Mouse (Mus musculus): ENCODE measurements around the gene Msi1. TPM values are rescaled to one million over a fixed set of nuclear protein-coding genes. Genes with fewer than 3 reads are reported as not detected.
A peak's percentile ranks its signal among the peaks of the same experiment; 100 is the strongest.

Gene Msi1
- polyA plus RNA-seq, 1 experiment from 2014 or later: 16.0 TPM

DNA sequence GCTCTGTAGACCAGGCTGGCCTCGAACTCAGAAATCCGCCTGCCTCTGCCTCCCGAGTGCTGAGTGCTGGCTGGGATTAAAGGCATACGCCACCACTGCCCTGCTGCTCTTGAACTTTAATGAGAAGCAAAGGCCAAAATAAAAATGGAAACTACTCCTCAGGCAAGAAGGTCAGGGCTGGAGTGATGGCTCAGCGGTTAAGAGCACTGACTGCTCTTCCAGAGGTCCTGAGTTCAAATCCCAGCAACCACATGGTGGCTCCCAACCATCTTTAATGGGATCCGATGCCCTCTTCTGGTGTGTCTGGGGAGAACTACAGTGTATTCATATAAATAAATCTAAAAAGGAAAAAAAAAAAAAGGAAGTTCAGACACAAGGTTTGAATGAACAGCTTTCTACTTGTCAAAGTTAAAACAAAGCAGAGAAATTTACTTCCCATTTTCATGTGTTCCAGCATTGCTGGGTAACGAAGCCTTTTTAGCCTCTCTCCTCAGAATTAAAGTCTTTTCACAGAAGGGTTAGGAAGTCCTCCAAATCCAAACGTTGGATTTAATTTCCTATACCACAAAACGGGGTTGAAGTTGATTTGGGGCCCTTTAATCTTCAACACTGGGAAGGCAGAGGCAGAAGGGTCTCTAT, 58.7 kb downstream of the Msi1 start:
- Histone ChIP-seq H3K27me3 (replicated peaks; ENCODE audit: control insufficient read depth, insufficient read depth, low read length) (no peaks in the 10 kb centered on the region), H3K27ac (replicated peaks; ENCODE audit: low read depth, low read length) (no peak overlapping the region), H3K9ac (ENCODE audit: low read depth, low read length) (no peak overlapping the region; the same call in 1 of the 2 replicates), H3K4me2 (ENCODE audit: low read depth, low read length) (peak overlapping the region; percentile 72; the same call in 1 of the 2 replicates), H3K9me3 (ENCODE audit: control insufficient read depth, low read length) (no peaks in the 10 kb centered on the region), H3K4me1 (ENCODE audit: control insufficient read depth, insufficient read depth, low read length) (peaks cover 22% of the 10 kb centered on the region), H3K4me3 (ENCODE audit: low read depth, low read length) (no peak overlapping the region), H3K36me3 (ENCODE audit: control insufficient read depth, insufficient read depth, low read length) (no peaks in the 10 kb centered on the region)
- 73% methylated on average over 9 of the region's 9 CpGs for WGBS
- DNase-seq (ENCODE audit: low spot score) (no peak), ATAC-seq (ENCODE audit: low read depth) (no peak)

DNA sequence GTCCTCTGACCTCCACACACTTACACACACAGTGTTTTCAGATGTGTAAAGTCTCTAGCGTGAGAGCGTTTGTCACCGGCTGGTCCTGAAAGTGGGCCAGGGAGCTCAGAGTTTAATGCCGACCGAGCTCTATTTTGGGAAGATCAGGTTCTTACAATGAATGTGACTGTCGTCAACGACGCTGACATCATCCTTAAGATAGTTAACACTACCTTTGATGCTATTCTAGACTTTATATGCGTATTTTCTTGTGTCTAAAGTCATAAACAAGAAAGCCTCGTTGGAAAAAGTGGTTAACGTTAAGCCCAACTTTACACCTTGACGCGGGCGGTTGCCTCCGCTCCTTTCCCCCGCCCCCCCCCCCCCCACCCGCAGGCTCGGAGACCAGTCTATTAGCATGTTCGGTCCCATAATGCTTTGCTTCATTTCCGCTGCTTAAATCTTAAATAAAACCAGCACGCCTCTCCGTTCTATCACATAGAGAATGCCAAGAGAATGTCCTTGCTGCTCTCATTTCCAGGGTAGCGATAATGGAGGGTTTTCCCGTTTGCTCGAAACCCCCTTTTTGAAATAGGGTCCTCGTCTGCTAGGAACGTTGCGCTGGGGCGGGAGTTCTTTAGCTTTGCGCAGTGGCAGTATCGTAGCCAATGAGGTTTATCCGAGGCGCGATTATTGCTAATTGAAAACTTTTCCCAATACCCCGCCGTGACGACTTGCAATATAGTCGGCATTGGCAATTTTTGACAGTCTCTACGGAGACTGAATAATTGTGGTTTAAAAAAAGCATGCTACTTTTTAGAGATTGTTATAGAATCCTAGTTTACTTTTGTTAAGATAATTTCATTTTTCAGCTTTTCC, 59.7 kb downstream of the Msi1 start:
- Histone ChIP-seq H3K9me3 (ENCODE audit: control insufficient read depth, low read length) (no peaks in the 10 kb centered on the region), H3K4me1 (ENCODE audit: control insufficient read depth, insufficient read depth, low read length) (peaks cover 22% of the 10 kb centered on the region), H3K4me2 (ENCODE audit: low read depth, low read length) (peak overlapping the region; percentile 72), H3K4me3 (ENCODE audit: low read depth, low read length) (peak overlapping the region; percentile 43), H3K27ac (replicated peaks; ENCODE audit: low read depth, low read length) (peak overlapping the region; percentile 100), H3K9ac (ENCODE audit: low read depth, low read length) (peak overlapping the region; percentile 90), H3K27me3 (replicated peaks; ENCODE audit: control insufficient read depth, insufficient read depth, low read length) (no peaks in the 10 kb centered on the region), H3K36me3 (ENCODE audit: control insufficient read depth, insufficient read depth, low read length) (no peaks in the 10 kb centered on the region)
- WGBS: 0% methylated on average over 36 of the region's 39 CpGs
- ATAC-seq (ENCODE audit: low read depth): peak; percentile 67
- DNase-seq (ENCODE audit: low spot score): peak; percentile 96

DNA sequence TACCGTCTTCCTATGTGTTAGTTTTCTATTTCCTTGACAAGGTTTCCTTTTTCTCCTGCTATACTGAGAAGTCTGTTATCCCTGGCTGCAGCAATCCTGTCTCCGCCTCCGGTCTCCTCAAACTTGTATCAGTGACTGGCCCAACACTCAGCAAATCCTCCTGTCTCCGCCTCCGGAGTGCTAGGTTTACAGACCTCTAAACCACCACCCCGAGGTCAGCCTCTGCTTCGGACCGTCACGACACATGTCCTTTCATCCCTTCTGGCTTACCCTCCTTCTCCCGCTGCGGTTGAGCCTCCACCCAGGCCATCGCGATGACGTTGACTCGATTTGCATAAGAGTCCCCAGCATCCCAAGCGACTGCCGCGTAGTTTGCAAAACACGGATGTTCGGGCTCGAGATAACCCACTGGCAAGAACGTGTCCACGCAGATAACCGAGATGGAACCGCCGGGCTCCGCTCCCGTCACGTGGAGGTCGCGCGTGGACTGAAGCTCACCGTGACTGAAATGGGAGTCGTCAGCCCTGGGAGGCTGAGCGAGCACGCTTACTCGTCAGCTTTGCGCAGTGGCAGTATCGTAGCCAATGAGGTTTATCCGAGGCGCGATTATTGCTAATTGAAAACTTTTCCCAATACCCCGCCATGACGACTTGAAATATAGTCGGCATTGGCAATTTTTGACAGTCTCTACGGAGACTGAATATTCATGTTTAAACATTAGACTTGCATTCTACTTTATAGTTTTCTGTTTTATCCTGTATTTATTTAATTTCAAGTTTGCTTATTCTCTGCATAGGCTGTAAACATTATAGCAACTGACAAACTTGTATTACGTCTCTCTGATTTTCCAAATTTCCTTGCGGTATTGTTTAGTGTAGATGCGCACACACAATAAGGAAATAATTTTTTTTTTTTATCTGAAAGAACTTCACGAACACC, 60.6 kb downstream of the Msi1 start:
- WGBS: under 1% methylated on average over 50 of the region's 50 CpGs
- DNase-seq (ENCODE audit: low spot score) (peak; percentile 95), ATAC-seq (ENCODE audit: low read depth) (peak; percentile 76)
- peak overlapping the region; percentile 90 for H3K9ac ChIP-seq (ENCODE audit: low read depth, low read length)
- no peaks in the 10 kb centered on the region for H3K36me3 ChIP-seq (ENCODE audit: control insufficient read depth, insufficient read depth, low read length)
- H3K4me1 ChIP-seq (ENCODE audit: control insufficient read depth, insufficient read depth, low read length): peaks cover 22% of the 10 kb centered on the region
- peak overlapping the region; percentile 72 for H3K4me2 ChIP-seq (ENCODE audit: low read depth, low read length)
- H3K4me3 ChIP-seq (ENCODE audit: low read depth, low read length): peak overlapping the region; percentile 43
- H3K27ac ChIP-seq (replicated peaks; ENCODE audit: low read depth, low read length): peak overlapping the region; percentile 100
- no peaks in the 10 kb centered on the region for H3K27me3 ChIP-seq (replicated peaks; ENCODE audit: control insufficient read depth, insufficient read depth, low read length)
- no peaks in the 10 kb centered on the region for H3K9me3 ChIP-seq (ENCODE audit: control insufficient read depth, low read length)

DNA sequence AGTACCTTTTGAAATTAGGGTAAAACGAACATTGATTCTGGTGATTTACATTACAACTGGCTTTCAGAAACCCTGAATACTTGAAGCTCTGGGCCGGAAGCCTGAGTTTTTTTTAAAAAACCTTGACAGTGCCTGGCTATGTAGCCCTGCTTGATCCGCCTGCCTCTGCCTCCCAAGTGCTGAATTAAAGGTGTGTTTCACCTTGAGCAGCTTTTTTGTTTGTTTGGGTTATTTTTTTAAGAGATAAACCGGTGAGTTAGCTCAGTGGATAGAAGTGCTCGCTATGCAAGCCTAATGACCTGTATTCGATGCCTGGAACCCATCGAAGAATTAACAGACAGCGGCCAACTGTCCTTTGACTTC, 61.2 kb downstream of the Msi1 start:
- ATAC-seq (ENCODE audit: low read depth): no peak
- WGBS: 9% methylated on average over 8 of the region's 8 CpGs
- H3K9ac ChIP-seq (ENCODE audit: low read depth, low read length): no peak overlapping the region
- H3K27ac ChIP-seq (replicated peaks; ENCODE audit: low read depth, low read length): peak overlapping the region; percentile 100
- H3K4me3 ChIP-seq (ENCODE audit: low read depth, low read length): peak overlapping the region; percentile 1; the same call in 1 of the 2 replicates
- peaks cover 22% of the 10 kb centered on the region for H3K4me1 ChIP-seq (ENCODE audit: control insufficient read depth, insufficient read depth, low read length)
- DNase-seq (ENCODE audit: low spot score): no peak
- H3K27me3 ChIP-seq (replicated peaks; ENCODE audit: control insufficient read depth, insufficient read depth, low read length): no peaks in the 10 kb centered on the region
- no peaks in the 10 kb centered on the region for H3K9me3 ChIP-seq (ENCODE audit: control insufficient read depth, low read length)
- no peaks in the 10 kb centered on the region for H3K36me3 ChIP-seq (ENCODE audit: control insufficient read depth, insufficient read depth, low read length)
- H3K4me2 ChIP-seq (ENCODE audit: low read depth, low read length): peak overlapping the region; percentile 72

DNA sequence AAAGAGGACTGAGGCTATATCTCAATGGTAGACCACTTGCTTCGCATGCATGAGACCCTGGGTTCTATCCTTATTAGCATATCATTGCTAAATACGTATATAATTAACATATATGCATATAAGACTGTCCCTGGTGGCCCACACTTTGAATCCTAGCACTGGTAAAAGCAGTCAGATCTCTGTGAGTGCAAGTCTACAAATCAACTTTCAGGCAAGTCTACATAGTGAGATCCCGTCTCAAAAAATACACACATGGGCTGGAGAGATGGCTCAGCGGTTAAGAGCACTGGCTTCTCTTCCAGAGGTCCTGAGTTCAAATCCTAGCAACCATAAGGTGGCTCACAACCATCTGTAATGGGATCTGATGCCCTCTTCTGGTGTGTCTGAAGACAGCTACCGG, 61.7 kb downstream of the Msi1 start:
- Histone ChIP-seq H3K27me3 (replicated peaks; ENCODE audit: control insufficient read depth, insufficient read depth, low read length) (no peaks in the 10 kb centered on the region), H3K27ac (replicated peaks; ENCODE audit: low read depth, low read length) (peak overlapping the region; percentile 52; the same call in 1 of the 2 replicates), H3K4me2 (ENCODE audit: low read depth, low read length) (peak overlapping the region; percentile 72), H3K36me3 (ENCODE audit: control insufficient read depth, insufficient read depth, low read length) (no peaks in the 10 kb centered on the region), H3K4me1 (ENCODE audit: control insufficient read depth, insufficient read depth, low read length) (peaks cover 22% of the 10 kb centered on the region), H3K9ac (ENCODE audit: low read depth, low read length) (no peak overlapping the region), H3K4me3 (ENCODE audit: low read depth, low read length) (no peak overlapping the region), H3K9me3 (ENCODE audit: control insufficient read depth, low read length) (no peaks in the 10 kb centered on the region)
- DNase-seq (ENCODE audit: low spot score) (no peak), ATAC-seq (ENCODE audit: low read depth) (no peak)
- WGBS: 32% methylated on average over 5 of the region's 5 CpGs

DNA sequence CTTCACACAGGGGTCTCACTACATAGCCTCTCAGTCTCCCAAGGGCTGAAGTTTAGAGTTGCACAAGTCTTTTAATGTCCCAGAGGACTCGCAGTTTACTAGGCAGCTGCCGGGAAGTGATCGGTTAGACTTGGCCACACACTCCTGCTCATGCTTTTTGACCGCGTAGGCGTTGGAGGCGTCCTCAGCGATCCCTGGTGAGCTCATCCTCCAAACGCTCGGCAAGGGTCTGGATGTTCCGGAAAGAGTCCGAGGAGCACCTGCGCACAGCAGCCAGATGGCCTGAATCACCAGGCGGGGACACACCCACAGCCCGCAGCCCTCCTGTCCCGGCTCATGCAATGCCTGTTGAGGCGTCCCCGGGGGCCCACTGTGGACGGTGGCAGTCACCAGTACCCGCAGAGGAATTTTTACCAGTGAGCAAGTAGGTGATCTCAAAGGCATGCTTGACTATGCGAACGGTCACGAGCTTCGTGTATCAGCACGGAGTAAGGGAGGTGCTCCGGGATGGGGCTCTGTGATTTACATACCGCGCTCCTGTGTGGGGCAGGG, 62.4 kb downstream of the Msi1 start:
- Histone ChIP-seq H3K27ac (replicated peaks; ENCODE audit: low read depth, low read length) (peak overlapping the region; percentile 52; the same call in 1 of the 2 replicates), H3K36me3 (ENCODE audit: control insufficient read depth, insufficient read depth, low read length) (no peaks in the 10 kb centered on the region), H3K27me3 (replicated peaks; ENCODE audit: control insufficient read depth, insufficient read depth, low read length) (no peaks in the 10 kb centered on the region), H3K4me2 (ENCODE audit: low read depth, low read length) (peak overlapping the region; percentile 72), H3K4me3 (ENCODE audit: low read depth, low read length) (peak overlapping the region; percentile 13), H3K4me1 (ENCODE audit: control insufficient read depth, insufficient read depth, low read length) (peaks cover 22% of the 10 kb centered on the region), H3K9me3 (ENCODE audit: control insufficient read depth, low read length) (no peaks in the 10 kb centered on the region), H3K9ac (ENCODE audit: low read depth, low read length) (peak overlapping the region; percentile 43)
- WGBS: 4% methylated on average over 27 of the region's 28 CpGs
- DNase-seq (ENCODE audit: low spot score) (peak; percentile 84), ATAC-seq (ENCODE audit: low read depth) (peak; percentile 3; the same call in 1 of the 2 replicates)

DNA sequence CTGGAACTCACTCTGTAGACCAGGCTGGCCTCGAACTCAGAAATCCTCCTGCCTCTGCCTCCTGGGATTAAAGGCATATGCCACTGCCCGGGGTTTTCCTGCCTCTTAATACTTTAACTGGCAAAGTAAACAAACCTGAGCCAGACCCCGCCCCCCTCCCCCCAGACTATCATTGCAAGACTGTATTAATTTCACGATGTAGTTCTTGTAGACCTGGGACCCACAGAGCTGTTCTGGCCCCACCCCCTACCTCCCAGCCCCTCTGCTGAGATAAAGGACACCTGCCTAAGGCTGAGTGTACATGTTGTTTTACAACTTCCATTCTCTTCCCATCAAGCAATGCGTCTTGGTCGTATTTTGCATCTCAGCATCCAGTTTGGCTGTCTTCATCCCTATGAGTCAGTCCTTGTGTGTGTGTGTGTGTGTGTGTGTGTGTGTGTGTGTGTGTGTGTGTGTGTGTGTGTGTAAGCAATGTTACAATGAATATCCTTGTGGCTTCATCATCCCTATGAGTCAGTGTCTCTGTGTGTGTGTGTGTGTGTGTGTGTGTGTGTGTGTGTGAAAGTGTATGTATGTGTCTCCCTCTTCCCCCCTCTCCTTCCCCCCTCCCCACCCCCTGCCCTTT, 63.4 kb downstream of the Msi1 start:
- H3K36me3 ChIP-seq (ENCODE audit: control insufficient read depth, insufficient read depth, low read length): no peaks in the 10 kb centered on the region
- peaks cover 22% of the 10 kb centered on the region for H3K4me1 ChIP-seq (ENCODE audit: control insufficient read depth, insufficient read depth, low read length)
- no peaks in the 10 kb centered on the region for H3K27me3 ChIP-seq (replicated peaks; ENCODE audit: control insufficient read depth, insufficient read depth, low read length)
- 57% methylated on average over 6 of the region's 6 CpGs for WGBS
- DNase-seq (ENCODE audit: low spot score) (no peak), ATAC-seq (ENCODE audit: low read depth) (no peak)
- H3K9ac ChIP-seq (ENCODE audit: low read depth, low read length): no peak overlapping the region
- peak overlapping the region; percentile 84 for H3K27ac ChIP-seq (replicated peaks; ENCODE audit: low read depth, low read length)
- H3K9me3 ChIP-seq (ENCODE audit: control insufficient read depth, low read length): no peaks in the 10 kb centered on the region
- 0 out of 2 replicates have a peak overlapping the region, but pooled peaks have one; percentile 72 for H3K4me2 ChIP-seq (ENCODE audit: low read depth, low read length)
- H3K4me3 ChIP-seq (ENCODE audit: low read depth, low read length): no peak overlapping the region
